Mouse (Mus musculus) liver, postnatal 0 days (tissue): ENCODE data around the gene Ankib1. TPM values are rescaled to one million over a fixed set of nuclear protein-coding genes. Genes with fewer than 3 reads are reported as not detected.
"Not testable (repeated sequence)": the region's sequence is repeated elsewhere in the genome, so short reads cannot be mapped to it uniquely, and the experiment has no call there.

Experiments used
- ATAC-seq: fragments of 200-750 bp; cut with Nextera tagmentation; 2 replicates; pipeline ENCODE4 v1.8.0; 2017; ENCODE audit warnings: mild to moderate bottlenecking, moderate library complexity
- DNase-seq: peaks from one replicate; pipeline ENCODE4 v3.0.0-alpha.2; 2016
- H3K27ac ChIP-seq: fragments of 300-500 bp; sonication (generic); 2 replicates; pipeline ENCODE4 v1.5.1; 2014; ENCODE audit warnings: antibody characterized with exemption, moderate library complexity, mild to moderate bottlenecking, low read depth
- H3K27me3 ChIP-seq: fragments of 300-500 bp; sonication (generic); 2 replicates; pipeline ENCODE4 v1.6.1; 2014; ENCODE audit warnings: low read length, control low read depth, mixed read lengths; ENCODE audit not compliant: insufficient read depth
- H3K36me3 ChIP-seq: fragments of 300-500 bp; sonication (generic); replicated peaks from 2 replicates; pipeline ENCODE4 v1.6.1; 2014; ENCODE audit warnings: mild to moderate bottlenecking, control low read depth, low read length, moderate library complexity, mixed read lengths; ENCODE audit not compliant: insufficient read depth
- H3K4me1 ChIP-seq: fragments of 300-500 bp; sonication (generic); 2 replicates; pipeline ENCODE4 v1.6.1; 2014; ENCODE audit warnings: antibody characterized with exemption, mild to moderate bottlenecking, control low read depth; ENCODE audit not compliant: insufficient read depth
- H3K4me2 ChIP-seq: fragments of 300-500 bp; sonication (generic); 2 replicates; pipeline ENCODE4 v1.6.1; 2014; ENCODE audit warnings: low read depth, mild to moderate bottlenecking, low read length, moderate library complexity, mixed read lengths
- H3K4me3 ChIP-seq: fragments of 300-500 bp; sonication (generic); 2 replicates; pipeline ENCODE4 v1.5.1; 2014; ENCODE audit warnings: low read depth, low read length
- H3K9ac ChIP-seq: fragments of 300-500 bp; sonication (generic); replicated peaks from 2 replicates; pipeline ENCODE4 v1.6.1; 2014; ENCODE audit warnings: mild to moderate bottlenecking, moderate library complexity
- H3K9me3 ChIP-seq: fragments of 300-500 bp; sonication (generic); 2 replicates; pipeline ENCODE4 v1.6.1; 2016; ENCODE audit warnings: mild to moderate bottlenecking, control low read depth, low read length, mixed read lengths
- CTCF ChIP-seq: sonication (generic); IDR thresholded peaks from 2 replicates; pipeline ENCODE4 v1.5.1; 2016; ENCODE audit warnings: antibody characterized with exemption, low read depth
- EP300 ChIP-seq: IDR thresholded peaks from 2 replicates; pipeline ENCODE4 v1.6.1; 2016; ENCODE audit warnings: antibody characterized with exemption, low read depth, mild to moderate bottlenecking
- WGBS: fragments of 180-500 bp; shearing (Covaris S2); extraction: QIAGEN DNeasy Blood & Tissue Kit; methylation state at CpG from one replicate; pipeline ENCODE4 v1.1.7; 2014; ENCODE audit not compliant: insufficient replicate concordance; 5-methylcytosine and 5-hydroxymethylcytosine counted together
- polyA plus RNA-seq: library from polyadenylated mRNA; unstranded; fragments of >200 nt; fragmentation: Nextera tagmentation; extraction: Ambion mirVana; gene quantifications from 2 replicates; pipeline ENCODE4 v1.2.1, GENCODE M21; 2015

Ankib1 gene
- polyA plus RNA-seq, 1 experiment from 2014 or later, result 2.9 TPM

DNA sequence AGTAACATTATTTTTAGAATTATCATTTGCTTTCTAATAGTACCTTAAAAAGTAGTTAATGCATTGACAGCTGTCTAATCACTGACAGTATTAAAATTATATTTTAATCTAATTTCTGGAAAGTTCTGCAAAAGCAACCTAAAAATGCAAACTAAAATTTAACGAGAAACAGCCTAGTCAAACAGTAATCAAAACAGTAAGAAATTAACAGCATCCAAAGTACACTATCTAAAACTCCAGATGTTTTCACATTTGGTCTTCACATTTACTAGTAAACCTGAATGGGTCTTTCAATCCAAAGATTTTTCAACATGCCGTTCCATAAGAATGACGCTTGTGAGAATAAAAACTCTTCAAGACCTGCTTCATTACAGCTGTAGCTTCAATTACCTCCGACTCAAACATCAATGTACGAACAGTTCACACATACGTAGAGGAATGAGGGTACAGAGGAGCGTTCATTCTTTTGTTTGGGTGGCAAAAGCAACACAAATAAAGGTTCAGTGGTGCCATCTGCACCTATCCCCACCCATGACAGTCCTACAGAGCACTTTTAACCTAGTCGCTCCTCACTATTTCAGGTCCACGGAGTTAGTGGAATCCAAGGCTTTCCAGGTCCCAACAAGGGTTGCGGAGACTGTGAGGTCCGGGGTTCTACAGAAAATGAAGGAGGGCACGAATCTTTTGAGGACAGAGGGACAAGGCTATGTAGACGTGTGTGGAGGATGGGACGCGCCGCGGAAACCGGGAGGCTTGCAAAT, 873 bp downstream of the Ankib1 start:
- Histone ChIP-seq H3K27ac (peak overlapping the region; percentile 84), H3K4me2 (peak overlapping the region; percentile 87), H3K36me3 (no peaks in the 10 kb centered on the region), H3K27me3 (no peaks in the 10 kb centered on the region), H3K4me1 (peaks cover 15% of the 10 kb centered on the region), H3K9me3 (no peaks in the 10 kb centered on the region), H3K9ac (peak overlapping the region; percentile 89), H3K4me3 (peak overlapping the region; percentile 89)
- 5% methylated on average over 18 of the region's 18 CpGs for WGBS
- ATAC-seq (peak; percentile 0; the same call in 1 of the 2 replicates), DNase-seq (no peak)
- TF ChIP-seq CTCF (no peak), EP300 (no peak)

DNA sequence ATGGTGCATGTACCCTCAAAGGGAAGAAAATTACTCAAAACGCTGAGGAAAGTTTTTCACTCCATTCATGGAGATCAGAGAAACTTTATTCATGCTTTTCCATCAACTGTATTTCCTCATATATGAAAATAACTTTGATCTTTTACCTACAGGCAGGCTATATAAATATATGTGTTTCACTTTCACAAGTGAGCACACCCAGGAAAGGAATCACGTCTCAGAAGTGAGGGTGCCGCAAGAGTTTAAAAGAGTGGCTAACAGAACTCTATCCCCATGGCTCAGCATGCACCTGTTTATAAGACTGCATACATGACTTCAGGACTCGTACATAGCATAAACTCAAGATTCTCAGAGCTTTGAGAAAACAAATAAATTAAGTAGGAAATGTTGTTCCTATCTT, 1.8 kb downstream of the Ankib1 start:
- DNase-seq (no peak), ATAC-seq (no peak)
- no peaks in the 10 kb centered on the region for H3K27me3 ChIP-seq
- H3K27ac ChIP-seq, result no peak overlapping the region
- WGBS, result 66% methylated on average over 4 of the region's 4 CpGs
- 0 out of 2 replicates have a peak overlapping the region, but pooled peaks have one; percentile 13 for H3K4me2 ChIP-seq
- no peak overlapping the region for H3K9ac ChIP-seq
- no peaks in the 10 kb centered on the region for H3K36me3 ChIP-seq
- H3K4me1 ChIP-seq, result peaks cover 15% of the 10 kb centered on the region
- no peaks in the 10 kb centered on the region for H3K9me3 ChIP-seq
- TF ChIP-seq EP300 (no peak), CTCF (no peak)
- no peak overlapping the region for H3K4me3 ChIP-seq

DNA sequence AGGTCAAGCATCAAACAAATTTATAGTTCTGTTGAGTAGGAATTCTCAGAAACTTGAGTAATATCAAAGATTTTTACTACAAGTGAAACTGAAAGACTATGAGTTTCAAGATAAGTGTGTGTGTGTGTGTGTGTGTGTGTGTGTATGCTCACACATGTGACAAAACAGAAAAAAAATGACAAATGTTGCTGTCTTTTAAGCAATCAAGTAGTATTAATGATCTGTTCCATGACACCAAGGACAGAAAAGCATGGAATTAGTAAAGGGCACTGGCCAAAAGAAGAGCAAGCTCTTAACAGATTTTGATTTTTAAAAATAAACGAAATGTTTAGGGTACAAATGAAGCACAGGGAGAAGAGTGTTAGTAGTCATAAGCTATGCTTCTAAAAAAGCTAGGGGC, 2.7 kb downstream of the Ankib1 start:
- Histone ChIP-seq H3K4me1 (peaks cover 15% of the 10 kb centered on the region), H3K36me3 (no peaks in the 10 kb centered on the region), H3K4me2 (no peak overlapping the region), H3K27me3 (no peaks in the 10 kb centered on the region), H3K27ac (no peak overlapping the region), H3K9ac (no peak overlapping the region), H3K4me3 (no peak overlapping the region), H3K9me3 (no peaks in the 10 kb centered on the region)
- DNase-seq (no peak), ATAC-seq (no peak)
- TF ChIP-seq EP300 (no peak), CTCF (no peak)
- WGBS, result 74% methylated on average over 1 of the region's 1 CpGs

DNA sequence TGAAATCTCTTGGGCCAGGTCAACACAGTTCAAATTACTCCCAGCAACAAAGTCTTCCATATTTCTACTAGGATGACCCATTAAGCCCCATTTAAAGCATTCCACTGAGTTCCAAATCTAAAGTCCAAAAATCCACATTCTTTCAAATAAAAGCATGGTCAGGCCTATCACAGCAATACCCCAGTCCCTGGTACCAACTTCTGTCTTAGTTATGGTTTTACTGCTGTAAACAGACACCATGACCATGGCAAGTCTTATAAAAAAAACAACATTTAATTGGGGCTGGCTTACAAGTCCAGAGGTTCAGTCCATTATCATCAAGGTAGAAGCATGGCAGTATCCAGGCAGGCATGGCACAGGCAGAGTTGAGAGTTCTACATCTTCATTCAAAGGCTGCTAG, 4.1 kb downstream of the Ankib1 start:
- H3K27me3 ChIP-seq, H3K36me3 ChIP-seq, H3K27ac ChIP-seq, ATAC-seq, DNase-seq, H3K9me3 ChIP-seq, H3K4me2 ChIP-seq, H3K4me3 ChIP-seq, H3K9ac ChIP-seq: not testable (repeated sequence)
- H3K4me1 ChIP-seq, result peaks cover 15% of the 10 kb centered on the region

DNA sequence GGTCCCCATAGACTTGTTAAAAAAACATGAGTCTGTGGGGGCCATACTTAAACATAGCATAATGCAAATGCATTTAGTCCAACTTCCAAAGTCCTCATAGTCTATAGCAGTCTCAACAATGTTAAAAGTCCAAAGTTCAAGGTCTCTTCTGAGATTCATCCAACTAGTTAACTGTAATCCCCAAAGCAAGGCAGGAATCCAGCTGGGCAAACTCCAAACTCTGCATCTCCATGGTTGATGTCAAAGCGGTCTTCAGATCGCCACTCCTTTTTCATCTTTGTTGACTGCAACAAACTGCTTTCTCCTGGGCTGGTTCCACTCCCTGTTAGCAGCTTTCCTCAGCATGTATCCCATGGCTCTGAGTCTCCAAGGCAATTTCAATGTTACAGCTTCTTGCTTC, 5.6 kb downstream of the Ankib1 start:
- not testable (repeated sequence) for H3K36me3 ChIP-seq, H3K27me3 ChIP-seq, H3K9ac ChIP-seq, ATAC-seq, H3K27ac ChIP-seq, H3K9me3 ChIP-seq, DNase-seq, H3K4me3 ChIP-seq, H3K4me2 ChIP-seq
- peaks cover 13% of the 10 kb centered on the region for H3K4me1 ChIP-seq
- 96% methylated on average over 2 of the region's 2 CpGs for WGBS

DNA sequence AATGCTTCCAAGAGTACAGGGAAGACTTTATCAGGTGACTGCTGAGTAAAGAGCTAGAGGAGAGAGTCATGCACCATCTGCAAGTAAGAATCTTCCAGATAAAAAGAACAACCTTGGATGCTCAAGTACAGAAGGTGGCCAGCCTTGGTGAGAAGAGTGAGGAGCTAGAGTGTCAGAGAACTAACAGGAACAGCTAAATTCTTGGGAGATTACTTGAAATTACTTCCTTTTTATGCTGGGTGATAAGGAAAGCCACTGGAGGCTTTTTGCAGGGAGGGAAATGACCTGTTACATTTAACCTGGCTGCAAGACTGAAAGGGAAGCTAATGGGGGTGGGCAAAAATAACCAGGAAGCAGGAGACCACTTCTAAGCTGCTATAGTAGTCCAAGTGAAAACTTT, 11.7 kb downstream of the Ankib1 start:
- no peaks in the 10 kb centered on the region for H3K9me3 ChIP-seq
- no peaks in the 10 kb centered on the region for H3K27me3 ChIP-seq
- H3K36me3 ChIP-seq, result no peaks in the 10 kb centered on the region
- no peak overlapping the region for H3K9ac ChIP-seq
- no peak overlapping the region for H3K4me3 ChIP-seq
- no peak for TF ChIP-seq CTCF
- TF ChIP-seq EP300, result no peak
- H3K27ac ChIP-seq, result no peak overlapping the region
- no peak overlapping the region for H3K4me2 ChIP-seq
- no peak for ATAC-seq
- DNase-seq, result no peak
- no peaks in the 10 kb centered on the region for H3K4me1 ChIP-seq

DNA sequence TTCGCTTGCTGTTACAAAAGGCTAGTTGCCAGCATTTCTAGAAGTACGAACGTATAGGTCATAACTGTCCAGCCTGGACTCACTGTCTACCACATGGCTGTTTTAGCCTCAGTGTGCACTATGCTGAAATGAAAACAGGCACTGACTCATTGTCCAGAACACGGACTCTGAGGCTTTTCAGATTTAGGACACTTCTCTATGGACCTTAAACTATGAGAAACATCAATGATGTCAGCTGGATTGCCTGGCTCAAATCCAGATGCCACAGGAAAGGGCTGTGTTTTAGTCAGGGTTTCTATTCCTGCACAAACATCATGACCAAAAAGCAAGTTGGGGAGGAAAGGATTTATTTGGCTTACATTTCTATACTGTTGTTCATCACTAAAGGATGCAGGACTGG, 15.2 kb downstream of the Ankib1 start:
- Histone ChIP-seq H3K27me3 (no peaks in the 10 kb centered on the region), H3K36me3 (no peaks in the 10 kb centered on the region), H3K4me2 (no peak overlapping the region), H3K4me3 (no peak overlapping the region), H3K27ac (no peak overlapping the region), H3K9ac (no peak overlapping the region), H3K9me3 (no peaks in the 10 kb centered on the region), H3K4me1 (no peaks in the 10 kb centered on the region)
- ATAC-seq, result peak; percentile 94
- WGBS, result 71% methylated on average over 4 of the region's 4 CpGs
- TF ChIP-seq CTCF, result no peak
- TF ChIP-seq EP300, result no peak
- peak; percentile 51 for DNase-seq
